In genomic region chr9:63309008-63309407, GRCm38 (mm10) we compare ENCODE assay signal across 10 mouse cellular contexts.
DNase-seq lines count a peak whose midpoint lies in the region; ATAC-seq and TF ChIP-seq lines count a peak whose summit lies in the region.
"Had no signal": no experiment of that assay in that cellular context is flagged by ENCODE, and none has a peak within 500 bp of the region (broad histone marks: within the 10 kb centered on the region; RNA-seq: fewer than 3 reads in every experiment).

No protein-coding gene starts in this region.

- no peak overlapping the region for H3ac ChIP-seq in myocyte (ENCODE audit: control insufficient read depth, insufficient read length)

- no peaks in the 10 kb centered on the region for H3K36me3 ChIP-seq in myocyte (ENCODE audit: control insufficient read depth, insufficient read depth)
- H3K36me3 ChIP-seq in midbrain, embryonic 10.5 days = peaks cover 10% of the 10 kb centered on the region
- H3K36me3 ChIP-seq: hindbrain, embryonic 15.5 days; midbrain, embryonic 12.5 days had no signal

- no peaks in the 10 kb centered on the region for H3K9me3 ChIP-seq in midbrain, embryonic 10.5 days (replicated peaks)
- H3K9me3 ChIP-seq: hindbrain, embryonic 15.5 days; midbrain, embryonic 12.5 days had no signal

- H3K4me3 ChIP-seq in myocyte = no peak overlapping the region
- no peak overlapping the region for H3K4me3 ChIP-seq in midbrain, embryonic 10.5 days
- H3K4me3 ChIP-seq: hindbrain, embryonic 15.5 days; midbrain, embryonic 12.5 days had no signal

- peak overlapping the region; percentile 36 for H3K4me2 ChIP-seq in myocyte (ENCODE audit: low read depth)
- H3K4me2 ChIP-seq: hindbrain, embryonic 15.5 days; midbrain, embryonic 12.5 days had no signal

- peak; percentile 41 for DNase-seq in adrenal gland, adult 2 months
- DNase-seq in adrenal gland, postnatal 4 days (ENCODE audit: low spot score in 2 of 2) = no peak
- peak; percentile 26 to 42 for DNase-seq in kidney, postnatal 4 days
- DNase-seq in kidney, adult 18-20 months = no peak
- no peak for DNase-seq in spleen, adult 12 weeks (ENCODE audit: low spot score)
- DNase-seq in midbrain, embryonic 10.5 days (ENCODE audit: low spot score) = no peak

- no peaks in the 10 kb centered on the region for H3K27me3 ChIP-seq in myocyte (ENCODE audit: control insufficient read depth, insufficient read depth, insufficient read length)
- no peaks in the 10 kb centered on the region for H3K27me3 ChIP-seq in midbrain, embryonic 10.5 days (ENCODE audit: low read depth, poor library complexity, severe bottlenecking)
- H3K27me3 ChIP-seq: hindbrain, embryonic 15.5 days; midbrain, embryonic 12.5 days had no signal

- no peaks in the 10 kb centered on the region for H3K79me2 ChIP-seq in myocyte (ENCODE audit: control insufficient read depth, insufficient read depth)

- no peak overlapping the region for H3K27ac ChIP-seq in midbrain, embryonic 10.5 days (replicated peaks)

- TF ChIP-seq POLR2A in myocyte (IDR thresholded peaks at IDR 0.05; ENCODE audit: insufficient read length, low read depth) = no peak

- 81% methylated on average over 5 of the region's 5 CpGs for WGBS in midbrain, embryonic 10.5 days

- peaks cover 10% of the 10 kb centered on the region for H3K4me1 ChIP-seq in midbrain, embryonic 10.5 days

- peak; percentile 94 for ATAC-seq in hematopoietic stem cell, adult 5-6 weeks (replicated peaks in 1 of 2; ENCODE audit: insufficient read depth in 1 of 2, low FRiP score in 2 of 2, low TSS enrichment in 1 of 2, low read depth in 1 of 2, poor library complexity in 2 of 2, severe bottlenecking in 2 of 2)

TF ChIP-seq in myocyte, 11 proteins besides CTCF, POLR2A, EP300 and RAD21:
- TF ChIP-seq TCF12 (IDR thresholded peaks at IDR 0.05; ENCODE audit: insufficient read depth, poor library complexity, severe bottlenecking) (no peak), CEBPB (IDR thresholded peaks at IDR 0.05; ENCODE audit: insufficient read depth, poor library complexity, severe bottlenecking) (peak; percentile 75), TCF3 (IDR thresholded peaks at IDR 0.05; ENCODE audit: insufficient read length, low read depth) (no peak), POLR2AphosphoS2 (IDR thresholded peaks at IDR 0.05; ENCODE audit: insufficient read length, low read depth) (no peak), MAX (IDR thresholded peaks at IDR 0.05; ENCODE audit: low read depth) (no peak), REST (IDR thresholded peaks at IDR 0.05; ENCODE audit: insufficient read depth, insufficient read length) (no peak), E2F4 (IDR thresholded peaks at IDR 0.05; ENCODE audit: insufficient read depth) (no peak), MYOG (IDR thresholded peaks at IDR 0.05; ENCODE audit: control insufficient read depth in 1 of 3, insufficient read depth in 1 of 3, insufficient read length in 2 of 3, low read depth in 2 of 3) (peak in 2 of 3 experiments; percentile 41 to 53), SRF (IDR thresholded peaks at IDR 0.05; ENCODE audit: control insufficient read depth, insufficient read length, low read depth) (peak; percentile 55), MYOD1 (IDR thresholded peaks at IDR 0.05; ENCODE audit: control insufficient read depth in 1 of 3, insufficient read length in 2 of 3, low read depth in 2 of 3) (peak; percentile 50 to 71 (median 57)), USF1 (IDR thresholded peaks at IDR 0.05; ENCODE audit: low read depth) (no peak)
TF ChIP-seq in myocyte: peak in this region for 4.

Comparison
In these comparisons a context has a peak if more than half of its experiments do, and no peak if none do; other contexts are left out.
1. DNase-seq: peak in adrenal gland, adult 2 months (single experiment) and kidney, postnatal 4 days (2 of 2); none in adrenal gland, postnatal 4 days (0 of 2), kidney, adult 18-20 months (single experiment), spleen, adult 12 weeks (single experiment) and midbrain, embryonic 10.5 days (single experiment).